Mouse (Mus musculus) gastrocnemius, postnatal 14 days (tissue): Measurements from ENCODE around the gene Ccdc188. TPM values are rescaled to one million over a fixed set of nuclear protein-coding genes. Genes with fewer than 3 reads are reported as not detected.

Source experiments
- DNase-seq: peaks from one replicate; pipeline ENCODE4 v3.0.0; 2021; ENCODE audit warnings: mixed read lengths
- intact Hi-C: fragments of 180-260 bp; cut with DNase I; formaldehyde crosslinking; loops from one replicate; pipeline ENCODE4 v1.15.1; 2025; ENCODE audit warnings: low total_unique reads
- total RNA-seq, 2 experiments: library from RNA; stranded (reverse); gene quantifications; 2 replicates each; pipeline ENCODE4 v1.2.3; 2021

The Ccdc188 gene
- total RNA-seq, 2 experiments from 2014 or later, result not detected

DNA sequence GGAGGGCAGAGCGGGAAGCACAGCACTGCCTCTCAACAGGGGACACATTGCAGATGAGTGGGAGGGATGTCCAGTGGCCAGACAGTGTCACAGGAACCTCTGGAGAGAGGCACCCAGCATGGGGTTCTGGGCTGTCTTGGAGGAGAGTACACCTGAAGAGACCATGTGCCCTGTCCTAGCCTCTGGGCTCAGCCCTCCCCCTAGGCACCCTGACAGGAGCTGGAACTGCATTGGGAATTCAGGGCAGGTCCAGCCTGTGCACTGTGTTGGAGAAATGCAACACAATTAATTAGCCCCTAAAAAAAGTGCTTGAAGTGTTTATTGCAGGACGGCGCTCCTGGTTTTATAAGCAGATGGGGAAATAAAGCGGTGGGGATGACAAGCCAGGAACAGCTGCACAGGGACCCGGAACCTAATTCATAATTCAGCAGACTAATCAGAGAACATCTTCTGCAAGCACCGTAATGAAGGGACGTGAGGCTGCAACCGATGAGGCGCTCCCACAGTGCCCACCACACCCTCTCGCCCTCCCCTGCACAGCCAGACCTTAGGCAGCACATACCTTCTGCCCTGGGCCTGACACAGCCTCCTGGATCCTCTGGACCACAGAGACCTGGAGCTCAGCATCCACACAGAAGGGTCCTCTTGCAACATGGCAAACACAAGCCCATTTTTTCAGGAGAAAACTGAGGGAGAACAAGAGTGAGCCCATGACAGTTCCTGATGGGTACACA, 19.1 kb upstream of the Ccdc188 start:
- DNase-seq, result no peak
- intact Hi-C loops, result no loop called here

DNA sequence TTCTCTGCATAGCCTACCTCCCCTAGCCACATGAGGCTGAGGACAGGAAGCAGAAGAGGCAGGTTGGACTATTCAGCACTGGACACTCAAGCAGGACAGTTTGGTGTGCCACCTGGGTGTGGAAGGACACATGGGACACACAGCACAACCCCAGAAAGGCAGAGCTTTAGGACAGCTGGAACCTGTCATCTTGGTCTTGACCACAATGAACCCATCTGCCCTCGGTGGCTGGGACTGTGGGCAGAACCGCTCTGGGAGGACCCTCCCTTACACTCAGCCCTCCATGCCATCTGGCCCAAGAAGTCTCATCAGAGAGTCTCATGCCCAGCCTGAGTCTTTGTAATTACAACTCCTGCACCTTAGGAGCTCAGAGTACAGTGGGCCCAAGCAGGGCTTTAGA, 17.6 kb upstream of the Ccdc188 start:
- DNase-seq, result no peak
- intact Hi-C loops, result no loop called here

DNA sequence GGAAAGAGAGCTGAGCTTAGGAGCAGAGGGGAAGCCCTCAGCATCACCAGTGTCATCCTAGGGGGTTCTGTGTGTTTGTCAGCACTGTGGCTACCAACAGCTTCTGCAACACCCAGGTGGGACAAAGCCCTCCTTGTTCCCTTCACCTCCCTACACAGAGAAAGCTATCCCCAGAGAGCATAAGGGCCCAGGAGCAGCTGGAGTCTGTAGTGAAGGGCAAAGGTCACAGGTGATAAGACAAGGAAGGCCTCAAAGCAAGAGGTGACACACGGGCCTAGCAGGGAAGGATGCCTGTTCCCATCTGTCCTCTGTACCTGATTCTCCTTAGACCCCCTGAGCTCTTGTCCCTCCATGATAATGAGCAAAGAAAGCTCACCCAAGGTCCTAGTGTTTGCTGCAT, 16.1 kb upstream of the Ccdc188 start:
- intact Hi-C loops, result no loop called here

DNA sequence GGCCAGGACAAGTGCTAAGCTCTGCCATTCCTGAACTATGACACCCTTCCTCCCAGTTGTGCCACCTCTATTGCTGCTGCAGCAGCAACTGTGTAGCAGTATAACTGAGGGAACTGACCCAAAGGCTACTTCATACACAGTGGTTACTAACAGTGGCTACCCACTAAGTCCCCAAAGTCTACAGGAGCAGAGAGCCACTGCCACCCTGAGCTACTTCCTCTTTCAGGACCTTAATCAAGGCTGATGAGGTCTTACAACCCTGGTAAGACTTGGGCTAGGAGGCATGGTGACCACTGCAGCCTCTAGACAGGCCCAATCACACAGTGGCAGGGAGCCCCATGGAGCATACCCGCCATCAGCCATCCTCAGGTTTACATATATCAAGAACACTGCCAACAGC, 15.6 kb upstream of the Ccdc188 start:
- intact Hi-C loops, result no loop called here
- DNase-seq, result no peak

More for the DNA sequence above, 16.1 kb upstream of the Ccdc188 start:
- no peak for DNase-seq

DNA sequence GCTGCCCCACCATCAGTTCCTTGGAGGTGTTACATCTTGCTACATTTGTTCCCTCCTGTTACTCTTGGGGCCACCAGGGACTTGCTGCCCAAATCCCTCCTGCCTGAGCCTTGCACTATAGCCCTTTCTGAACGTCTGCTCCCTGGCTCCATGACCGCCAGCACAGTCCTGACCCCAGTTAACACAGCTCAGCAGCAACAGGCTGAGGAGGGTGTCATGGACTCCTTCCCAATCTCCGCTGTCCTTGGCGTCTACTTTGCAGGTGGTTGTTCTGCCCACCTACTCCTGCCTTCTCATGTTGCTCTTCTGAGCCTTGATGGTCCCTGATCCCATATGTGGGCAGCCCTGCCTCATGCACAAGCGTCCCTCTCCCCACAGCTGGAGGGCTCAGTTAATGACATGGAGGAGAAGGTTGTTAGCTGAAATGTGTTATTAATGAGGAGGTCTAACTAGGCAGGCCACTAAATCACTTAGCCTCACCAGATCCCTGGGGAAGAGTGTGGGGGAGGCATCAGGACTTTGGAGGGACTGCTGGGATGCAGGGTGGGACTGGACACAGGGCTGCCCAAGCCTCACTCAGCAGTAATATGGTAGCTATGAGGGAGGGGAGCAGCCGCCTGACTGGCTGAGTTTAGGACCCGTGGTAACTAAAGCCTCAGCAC, 14.1 kb upstream of the Ccdc188 start:
- intact Hi-C loops, result no loop called here
- DNase-seq, result no peak

DNA sequence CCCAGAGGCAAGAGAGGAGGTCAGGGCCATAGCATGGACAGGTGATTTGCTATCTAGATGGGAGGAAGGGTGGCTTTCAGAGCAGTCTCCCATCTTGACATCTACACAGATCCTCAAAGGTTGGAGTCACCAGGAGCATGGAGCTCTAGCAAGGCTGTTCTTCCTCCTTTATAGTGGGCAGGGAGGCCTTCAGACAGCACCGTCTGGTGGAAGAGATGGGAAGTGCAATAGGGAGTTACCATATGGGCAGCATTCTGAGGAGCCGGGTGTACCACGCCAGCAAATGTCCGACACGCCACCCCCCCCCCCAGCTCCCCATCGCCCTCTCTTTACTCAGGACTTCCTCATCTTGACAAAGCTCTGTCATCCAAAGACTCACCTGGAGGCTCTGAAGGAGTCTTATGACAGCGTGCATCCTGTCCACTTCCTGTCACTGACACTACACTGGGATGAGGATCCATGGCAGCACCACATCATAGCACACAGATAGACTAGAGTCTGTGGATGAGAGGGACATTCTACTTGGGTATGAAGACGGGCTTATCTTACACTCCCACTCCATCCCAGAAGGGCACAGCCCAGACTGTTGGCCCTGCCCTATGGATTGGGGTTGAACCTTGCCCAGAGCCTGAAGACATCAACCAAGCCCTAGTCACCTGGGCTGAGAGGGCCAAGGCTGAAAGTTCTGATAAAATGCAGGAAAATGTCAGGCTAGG, 6.8 kb upstream of the Ccdc188 start:
- DNase-seq, result peak; percentile 48
- intact Hi-C loops, result loop anchor here (5.0 to 10.0 kb wide), 2 partner anchors 34 to 156 kb away; partner anchors contain the start of gene Dgcr6

DNA sequence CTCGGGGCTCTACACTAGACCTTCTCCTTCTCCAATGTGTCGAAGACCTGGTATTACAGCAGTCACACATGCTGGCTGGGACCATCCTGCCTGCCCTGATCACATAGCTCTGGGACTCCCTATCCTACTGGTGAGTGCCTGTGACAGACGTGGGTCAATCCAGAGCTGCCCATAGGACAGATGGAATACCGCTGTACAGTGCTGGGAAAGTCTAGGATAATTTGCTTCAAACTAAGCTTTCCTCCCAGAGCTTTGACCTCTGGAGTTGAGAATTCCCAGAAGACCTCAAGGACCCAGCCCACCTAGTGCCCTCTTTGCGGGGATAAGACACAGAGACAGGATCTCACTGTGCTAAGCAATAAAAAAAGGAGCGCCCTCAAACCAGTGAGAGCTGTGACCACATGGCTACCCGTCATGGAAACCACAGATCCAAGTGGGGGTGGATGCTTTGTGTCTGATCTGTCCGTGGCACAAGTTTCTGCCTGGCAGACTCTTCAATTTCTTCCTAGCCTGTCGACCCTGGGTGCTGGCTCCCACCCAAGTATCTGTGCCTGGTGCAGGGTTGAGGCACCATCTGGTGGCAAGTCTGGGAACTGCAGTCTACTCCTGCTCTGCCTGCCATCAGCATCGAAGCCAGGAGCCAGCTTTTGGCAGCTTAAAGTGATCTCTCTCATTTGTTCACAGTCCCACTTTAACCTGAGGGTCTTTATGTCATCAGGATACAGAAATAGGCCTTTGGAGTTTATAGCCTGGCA, 6.1 kb upstream of the Ccdc188 start:
- peak; percentile 89 for DNase-seq
- intact Hi-C loops, result loop anchor here (5.0 to 10.0 kb wide), 2 partner anchors 34 to 157 kb away; partner anchors contain the start of gene Dgcr6

DNA sequence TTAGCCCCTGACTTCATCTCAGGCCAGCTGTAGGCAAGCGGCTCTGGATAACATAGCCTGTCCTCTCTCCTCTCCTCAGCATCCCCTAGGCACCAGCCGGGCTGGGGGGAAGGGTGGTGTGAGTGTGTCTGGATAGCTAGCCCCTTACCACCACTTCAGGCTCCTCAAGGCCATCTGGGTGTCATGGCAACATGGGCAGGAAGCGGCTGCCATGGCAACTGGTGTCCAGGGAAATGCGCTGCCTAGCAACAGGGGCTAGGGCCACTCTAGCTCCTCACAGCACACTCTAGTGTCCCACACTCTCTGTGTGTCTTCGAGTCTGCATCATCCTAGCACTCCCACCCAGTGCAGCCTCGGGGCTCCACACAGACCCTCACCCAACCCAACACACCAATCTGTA, 4.0 kb upstream of the Ccdc188 start:
- intact Hi-C loops, result loop anchor here (5.0 to 10.0 kb wide), 2 partner anchors 36 to 159 kb away; partner anchors contain the start of gene Dgcr6
- no peak for DNase-seq

DNA sequence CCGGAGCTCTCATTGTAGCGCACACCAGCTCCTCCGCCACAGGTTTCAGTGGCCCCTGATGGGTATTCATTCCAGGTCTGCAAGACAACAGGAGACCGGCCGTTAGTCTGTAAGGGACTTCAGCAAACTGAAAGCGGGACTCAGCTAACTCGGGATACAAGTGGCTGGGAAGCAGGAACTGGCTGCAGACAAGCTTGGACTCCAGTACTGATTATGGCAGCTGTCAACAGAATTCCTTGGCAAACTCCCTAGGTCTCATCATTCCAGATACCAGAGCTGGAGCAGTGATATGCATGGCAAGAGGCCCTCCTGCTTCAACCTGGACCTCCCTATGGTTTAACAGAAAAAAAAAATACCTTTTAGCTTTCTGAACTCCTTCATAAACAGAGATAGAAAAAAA, 2.8 kb upstream of the Ccdc188 start:
- no peak for DNase-seq
- intact Hi-C loops, result loop anchor here (5.0 to 10.0 kb wide), 2 partner anchors 38 to 160 kb away; partner anchors contain the start of gene Dgcr6

DNA sequence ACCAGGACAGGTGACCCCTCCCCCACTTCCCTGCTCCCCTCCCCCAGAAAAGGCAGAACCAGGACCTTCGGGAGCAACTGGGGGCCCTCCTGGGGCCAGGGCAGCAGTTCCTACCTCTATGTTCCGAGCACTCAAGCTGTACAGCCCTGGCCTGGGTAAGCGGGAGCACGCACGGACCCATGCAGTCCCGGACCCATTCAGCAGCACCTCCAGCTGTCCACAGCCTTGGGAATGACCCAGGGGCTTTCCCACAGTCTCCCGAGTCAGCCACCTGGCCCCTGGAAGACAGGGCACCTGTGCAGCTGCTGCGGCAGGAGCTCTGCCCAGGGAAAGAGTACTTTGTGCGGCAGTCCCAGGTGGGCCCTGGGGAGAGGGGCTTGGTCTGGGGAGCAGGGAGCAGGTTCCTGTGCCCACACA, 909 bp downstream of the Ccdc188 start:
- no peak for DNase-seq
- intact Hi-C loops, result loop anchor here (10.0 kb wide), 1 partner anchor 164 kb away; the partner anchor contains the start of gene Dgcr6

DNA sequence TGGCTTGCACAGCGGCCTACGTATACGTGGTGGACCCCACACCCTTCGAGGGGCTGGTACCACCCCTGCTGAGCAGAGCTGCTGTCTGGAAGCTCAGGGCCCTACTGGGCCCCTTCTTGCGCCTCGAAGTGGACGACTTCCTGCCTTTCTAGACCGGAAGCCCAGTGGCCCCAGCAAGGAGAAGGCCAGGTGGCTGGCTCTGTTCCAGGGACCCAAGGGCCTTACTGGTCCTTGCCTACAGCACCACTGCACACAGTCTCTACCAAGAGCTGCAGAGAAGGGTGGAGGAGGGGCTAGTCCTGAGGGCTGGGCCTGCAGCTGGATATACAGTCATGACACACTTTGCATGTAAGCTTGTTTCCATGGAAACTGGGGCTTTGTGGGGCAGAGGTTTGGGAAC, 2.3 kb downstream of the Ccdc188 start:
- intact Hi-C loops, result no loop called here
- DNase-seq, result peak; percentile 53

DNA sequence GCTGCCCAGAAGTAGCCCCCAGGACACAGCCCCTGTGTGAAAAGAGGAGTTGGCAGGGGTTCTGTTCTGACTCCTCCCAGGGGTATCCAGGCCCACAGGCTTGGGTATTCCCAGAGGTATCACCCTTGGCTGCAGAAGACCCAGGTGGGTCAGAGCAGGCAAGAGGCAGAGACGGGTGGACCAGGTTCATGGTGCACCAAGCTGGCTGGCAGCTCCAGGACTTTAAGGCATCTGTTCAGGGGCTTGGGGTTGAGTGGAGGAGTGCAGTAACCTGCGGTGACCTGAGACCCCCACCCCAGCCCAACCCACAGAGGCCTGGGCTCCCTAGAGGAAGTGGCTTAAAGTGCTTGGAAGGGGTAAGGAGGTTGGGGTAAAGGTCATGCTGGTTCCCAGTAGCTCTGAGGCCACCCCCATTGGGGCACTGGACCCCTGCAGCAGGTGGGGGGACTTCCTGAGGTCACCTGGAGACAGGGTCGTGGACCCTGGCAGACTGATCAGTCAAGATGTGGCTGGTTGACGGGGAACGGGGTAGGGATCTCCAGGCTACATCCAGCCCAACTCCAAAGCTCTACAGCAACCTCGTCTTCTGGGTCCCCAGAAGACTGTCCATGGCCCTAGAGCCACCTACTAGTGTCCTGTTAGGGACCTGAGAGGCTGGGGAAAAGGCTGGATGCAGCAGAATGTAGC, 3.3 kb downstream of the Ccdc188 start:
- intact Hi-C loops, result no loop called here
- DNase-seq, result no peak

DNA sequence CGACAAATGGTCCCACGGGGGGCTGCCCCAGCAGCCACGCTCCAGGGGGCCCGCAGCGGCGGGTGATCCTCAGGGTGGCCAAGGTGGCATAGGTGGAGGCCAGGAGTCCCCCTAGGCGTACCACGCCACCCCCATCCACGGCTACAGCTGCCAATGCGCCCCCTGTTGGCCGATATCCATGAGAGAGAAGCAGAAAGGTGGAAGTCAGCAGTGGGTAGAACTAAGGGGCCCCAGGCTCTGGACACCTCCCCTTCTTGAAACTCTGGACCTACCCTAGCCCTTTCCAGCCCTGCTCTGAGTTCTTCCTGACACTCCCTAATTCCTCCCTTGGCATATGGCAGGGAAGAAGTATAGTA, 3.8 kb downstream of the Ccdc188 start:
- DNase-seq, result no peak
- intact Hi-C loops, result no loop called here

DNA sequence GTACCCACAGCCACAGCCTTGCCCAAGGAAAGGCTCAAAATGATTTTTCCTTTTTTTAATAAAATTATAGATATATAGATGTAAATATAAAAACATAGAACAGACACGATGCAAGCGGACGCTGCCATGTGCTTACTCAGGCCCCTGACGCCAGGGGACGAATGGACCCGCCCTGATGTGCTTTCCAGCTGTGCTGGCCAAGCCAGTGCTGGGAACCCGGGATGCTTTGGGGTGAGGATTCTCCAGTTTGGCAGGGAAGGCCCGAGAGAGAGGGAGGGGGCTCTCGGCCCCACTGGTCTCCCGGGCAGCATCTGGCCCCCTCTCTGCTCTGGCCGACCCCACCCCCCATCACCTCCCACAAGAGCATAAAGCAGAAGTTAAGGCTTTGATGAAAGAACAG, 4.5 kb downstream of the Ccdc188 start:
- peak; percentile 59 for DNase-seq
- intact Hi-C loops, result no loop called here

DNA sequence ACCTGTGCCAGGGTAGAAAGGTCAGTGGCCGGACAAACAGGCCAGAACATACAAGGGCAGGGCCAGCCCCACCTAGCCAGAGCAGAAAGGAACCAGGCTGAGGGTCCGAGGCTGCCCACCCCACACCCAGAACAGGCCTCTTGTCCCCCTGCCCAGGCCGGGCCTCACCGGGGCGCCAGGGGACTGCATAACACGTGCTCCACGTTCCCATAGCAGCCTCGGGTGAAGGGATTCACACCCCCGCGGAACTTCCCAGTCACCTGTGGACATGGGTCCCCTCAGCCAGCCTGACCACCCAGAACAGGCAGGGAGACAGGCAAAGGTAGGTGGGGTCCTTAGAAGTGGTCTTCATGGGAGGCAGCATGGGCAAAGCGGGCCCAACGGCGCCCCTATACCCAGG, 9.5 kb downstream of the Ccdc188 start:
- intact Hi-C loops, result no loop called here
- DNase-seq, result no peak

DNA sequence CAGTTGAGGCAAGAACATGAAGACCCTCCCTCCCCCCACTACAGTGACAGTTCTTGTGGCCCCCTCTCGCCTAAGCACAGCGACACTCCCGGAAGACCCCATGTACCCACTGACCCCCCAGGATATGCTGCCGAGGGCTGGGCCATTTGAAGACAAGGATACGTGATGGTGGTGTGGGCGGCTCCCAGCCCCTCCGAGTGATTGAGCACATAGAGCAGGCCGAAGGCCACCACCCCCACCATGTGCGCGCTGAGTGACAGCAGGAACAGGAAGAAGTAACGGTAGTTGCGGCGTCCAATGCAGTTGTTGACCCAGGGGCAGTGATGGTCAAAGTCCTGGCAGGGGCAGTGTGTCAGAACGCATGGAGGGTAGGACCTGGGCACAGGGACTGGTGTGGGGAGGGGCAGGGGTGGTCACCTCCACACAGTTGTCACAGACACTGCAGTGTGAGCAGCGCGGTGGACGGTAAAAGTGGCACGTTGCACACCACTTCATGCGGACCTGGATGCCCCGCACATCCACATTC, 10.3 kb downstream of the Ccdc188 start:
- intact Hi-C loops, result no loop called here
- DNase-seq, result no peak

DNA sequence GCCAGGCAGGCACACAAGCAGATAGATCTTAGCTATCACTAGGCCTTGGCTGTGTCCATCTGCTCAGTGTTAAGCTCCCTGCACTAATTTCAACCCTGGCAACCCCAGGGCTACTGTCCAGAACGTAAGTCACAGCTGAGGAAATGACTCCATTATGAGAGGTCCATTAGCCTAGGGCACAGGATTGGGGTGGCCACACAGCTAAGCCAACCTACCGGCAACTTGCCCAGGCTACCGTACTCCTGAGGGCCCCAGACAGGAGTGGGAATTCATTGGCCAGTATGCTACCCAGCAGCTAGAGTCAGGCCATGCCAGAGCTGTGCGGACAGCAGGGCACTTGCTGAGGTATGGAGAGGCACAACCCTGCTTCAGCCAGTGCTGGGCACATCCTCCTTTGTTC, 11.2 kb downstream of the Ccdc188 start:
- no peak for DNase-seq
- intact Hi-C loops, result no loop called here

DNA sequence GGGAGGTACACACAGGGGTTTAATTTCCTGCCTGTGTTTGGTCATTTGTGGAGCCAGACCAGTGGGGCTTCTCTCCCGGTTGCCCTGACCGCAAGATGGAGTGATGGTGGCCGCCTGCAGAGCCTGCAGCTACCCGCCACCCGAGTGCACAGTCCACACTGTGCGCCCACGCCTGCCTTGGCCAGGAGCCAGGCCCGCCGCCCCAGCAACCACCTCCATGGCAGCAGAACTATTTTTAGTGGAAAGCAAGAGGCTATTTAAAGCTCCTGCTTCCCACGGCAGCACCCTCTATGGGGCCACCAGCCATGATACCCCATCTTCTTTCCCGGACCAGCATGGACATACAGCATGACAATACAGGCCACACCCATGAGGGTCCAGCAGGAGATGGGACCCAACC, 11.9 kb downstream of the Ccdc188 start:
- no peak for DNase-seq
- intact Hi-C loops, result no loop called here

DNA sequence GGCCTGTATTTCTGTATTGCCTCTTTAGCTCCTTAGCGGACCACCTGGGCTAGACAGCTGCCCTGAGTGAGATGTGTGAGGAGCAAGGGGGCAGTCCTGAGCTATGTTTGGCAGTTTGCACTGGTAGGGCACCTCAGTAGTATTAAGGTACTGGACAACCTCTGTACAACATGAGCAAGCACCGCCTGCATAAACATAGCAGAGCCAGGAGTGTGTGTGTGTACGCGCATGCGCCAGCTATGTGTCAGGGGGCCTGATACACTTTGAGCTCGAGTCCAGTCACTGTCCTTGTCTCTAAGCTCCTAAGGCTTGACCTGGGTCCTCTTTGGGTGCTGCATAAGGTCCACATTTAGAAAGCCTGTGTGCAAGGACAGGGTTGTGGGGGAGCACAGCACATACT, 12.9 kb downstream of the Ccdc188 start:
- intact Hi-C loops, result no loop called here
- no peak for DNase-seq
